Mouse (Mus musculus): ENCODE data around the gene Aebp1.

Gene Aebp1

GRCm38 (mm10) chr11:5861678-5862393 lies at the start of gene Aebp1:
TSS of gene Aebp1 (plus strand) at chr11:5861947.
- DNase-seq (ENCODE audit: low spot score), result peak; percentile 15

DNA sequence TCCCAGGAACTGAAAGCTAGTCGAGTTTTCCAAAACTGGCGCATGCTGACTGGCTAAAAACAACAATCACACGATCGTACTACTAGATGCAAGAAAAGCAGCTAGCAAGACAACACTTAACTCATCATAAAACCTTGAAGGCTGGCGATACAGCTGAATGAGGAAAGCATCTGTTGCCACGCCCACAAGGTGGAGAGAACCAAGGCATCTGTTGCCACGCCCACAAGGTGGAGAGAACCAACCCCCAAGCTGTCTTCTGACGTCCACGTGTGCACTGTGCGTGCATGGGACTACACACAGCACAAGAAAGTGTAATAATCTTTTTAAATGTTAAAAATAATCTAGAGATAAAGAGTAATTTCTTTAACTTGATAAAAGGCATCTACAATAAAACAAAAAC lies 48.4 kb upstream of the Aebp1 start:
- no peak for DNase-seq (ENCODE audit: low spot score)

DNA sequence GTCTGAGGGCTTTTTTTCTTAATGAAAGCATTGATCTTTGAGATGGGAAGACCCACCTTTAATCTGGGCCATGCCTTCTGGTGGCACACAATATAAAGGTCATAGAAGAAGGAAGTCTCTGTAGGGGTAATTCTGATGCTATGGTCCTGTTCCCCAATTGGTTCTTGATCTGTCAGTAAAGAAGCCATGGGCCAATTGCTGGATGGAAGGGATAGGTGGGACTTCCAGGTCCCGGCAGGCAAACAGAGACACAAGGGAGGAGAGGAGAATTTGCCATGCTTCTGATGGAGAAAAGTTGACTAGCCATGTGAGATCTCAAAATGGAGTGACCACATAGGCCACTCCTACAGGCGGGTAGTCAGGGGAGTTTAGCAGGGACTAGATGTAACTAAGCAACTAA lies 42.5 kb upstream of the Aebp1 start:
- no peak for DNase-seq (ENCODE audit: low spot score)

DNA sequence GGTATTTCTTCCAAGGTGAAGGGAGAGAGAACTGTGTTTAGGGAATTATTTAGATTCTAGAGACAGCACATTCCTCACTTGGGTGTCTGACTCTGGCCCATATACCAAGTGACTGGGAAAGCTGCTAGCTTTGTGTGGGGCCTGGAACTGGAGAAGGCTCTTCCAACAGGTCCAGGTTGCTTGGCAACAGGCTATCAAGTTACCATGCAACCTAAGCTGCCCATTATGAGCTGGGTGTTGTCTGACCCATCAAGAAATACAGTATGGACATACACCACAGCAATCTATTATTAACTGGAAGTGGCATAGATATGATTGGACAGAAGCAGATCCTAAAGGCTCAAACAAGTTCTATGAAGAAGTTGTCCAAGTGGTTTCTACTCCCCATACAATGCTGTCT lies 36.3 kb upstream of the Aebp1 start:
- no peak for DNase-seq (ENCODE audit: low spot score)

DNA sequence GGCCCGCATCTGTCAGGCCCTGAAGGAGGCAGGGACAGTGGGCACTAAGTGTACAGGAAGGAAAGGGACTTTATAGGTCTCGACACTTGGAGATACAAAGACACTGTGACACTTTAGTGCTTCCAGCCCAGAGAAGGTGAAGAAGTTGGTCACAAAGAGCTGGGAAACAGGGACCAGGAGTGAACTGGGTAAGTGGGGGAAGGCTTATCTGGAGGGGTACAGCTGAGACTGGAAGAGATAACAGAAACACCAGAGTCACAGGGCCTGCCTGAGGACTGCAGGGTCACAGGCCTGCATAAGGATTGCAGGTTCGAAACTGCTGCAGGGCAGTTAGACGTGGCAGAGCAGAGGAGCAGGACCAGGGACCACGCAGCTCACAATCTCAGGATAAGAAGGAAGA lies 33.8 kb upstream of the Aebp1 start:
- DNase-seq (ENCODE audit: low spot score), result no peak

GRCm38 (mm10) chr11:5828509-5829191 lies 33.1 kb upstream of the Aebp1 start:
- no peak for DNase-seq (ENCODE audit: low spot score)

- DNase-seq (ENCODE audit: low spot score), result no peak
Observed at GRCm38 (mm10) chr11:5829327-5829726, 32.4 kb upstream of the Aebp1 start.

DNA sequence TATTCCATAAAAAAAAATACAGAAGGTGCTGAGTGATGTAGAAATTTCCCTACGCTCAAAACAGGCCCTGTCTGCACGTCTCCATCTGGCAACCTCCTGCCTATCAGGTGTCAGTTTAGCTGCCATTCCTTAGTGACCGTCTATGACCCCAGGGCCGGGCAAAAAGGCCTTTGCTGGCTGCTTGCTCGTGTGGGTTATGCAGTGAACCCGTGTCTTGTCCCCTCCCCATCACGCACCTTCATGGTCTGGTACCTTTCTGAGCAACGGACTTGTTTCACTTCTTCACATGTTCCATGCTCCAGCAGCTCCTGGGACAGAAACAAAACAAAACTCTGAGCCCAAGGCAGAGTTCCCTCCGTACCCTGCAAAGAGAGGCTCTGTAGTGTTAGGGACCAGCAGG lies 27.2 kb upstream of the Aebp1 start:
- DNase-seq (ENCODE audit: low spot score), result no peak

DNA sequence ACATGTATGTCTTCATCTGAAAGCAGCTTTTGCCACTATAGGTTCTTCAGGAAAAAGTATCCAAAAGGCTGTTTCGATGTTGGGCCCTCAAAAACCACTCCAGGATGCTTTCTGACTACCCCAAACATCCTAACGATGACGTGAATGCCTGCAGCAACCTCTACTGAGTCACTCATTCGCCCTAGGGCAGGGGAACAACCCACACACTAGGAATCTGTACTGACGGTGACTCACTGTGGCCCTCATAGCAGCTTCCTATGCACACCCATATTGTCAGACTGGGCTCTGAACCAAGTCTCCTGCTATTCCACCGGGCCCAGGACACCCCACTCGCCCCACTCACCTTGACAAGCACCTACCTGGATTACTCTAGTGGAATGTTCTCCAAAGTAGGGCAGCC lies 26.7 kb upstream of the Aebp1 start:
- DNase-seq (ENCODE audit: low spot score), result no peak

- no peak for DNase-seq (ENCODE audit: low spot score)
Observed at GRCm38 (mm10) chr11:5836126-5836525, 25.6 kb upstream of the Aebp1 start.

- peak; percentile 87 for DNase-seq (ENCODE audit: low spot score)
Observed at GRCm38 (mm10) chr11:5837251-5838246, 24.2 kb upstream of the Aebp1 start, which contains the start of gene Polm. TSS of gene Polm (minus strand) at chr11:5838016.

DNA sequence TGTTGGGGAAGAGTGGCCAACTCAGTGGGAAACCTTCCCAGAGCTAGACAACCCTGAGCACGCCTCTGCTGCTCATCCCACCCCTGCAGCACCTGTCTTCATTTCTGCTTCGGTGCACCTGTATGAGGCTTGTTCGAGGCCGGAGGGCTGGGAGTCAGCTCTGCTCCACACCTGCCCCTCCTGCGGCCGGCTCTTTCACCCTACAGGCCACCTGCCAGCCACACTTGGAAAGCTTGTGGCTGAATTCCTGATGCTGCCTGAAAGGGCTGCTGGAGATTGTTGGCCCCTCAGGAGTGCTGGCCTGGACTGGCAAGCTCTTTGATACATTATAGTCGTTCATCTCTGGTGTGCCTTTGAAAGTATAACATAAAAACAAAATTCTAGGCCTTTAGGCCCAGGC lies 21.4 kb upstream of the Aebp1 start:
- DNase-seq (ENCODE audit: low spot score), result no peak

DNA sequence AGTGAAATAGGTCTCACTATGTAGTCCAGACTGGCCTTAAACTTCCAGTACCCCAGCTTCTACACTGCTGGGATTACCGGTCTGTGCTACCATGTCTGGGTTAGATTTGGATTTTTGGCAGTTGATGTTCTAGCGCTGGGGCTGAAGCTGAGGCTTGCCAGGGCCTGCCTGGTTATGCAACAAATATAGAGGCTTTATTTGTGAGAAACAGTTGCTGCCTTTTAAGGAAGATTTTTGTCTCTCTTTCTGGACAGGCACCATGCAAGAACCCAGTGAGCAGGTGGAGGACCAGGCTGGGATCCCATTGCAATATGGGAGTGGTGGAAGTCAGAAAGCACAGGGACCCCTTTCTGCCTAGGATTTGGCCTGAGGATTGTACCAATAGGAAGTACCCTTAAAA lies 20.0 kb upstream of the Aebp1 start:
- DNase-seq (ENCODE audit: low spot score), result no peak

DNA sequence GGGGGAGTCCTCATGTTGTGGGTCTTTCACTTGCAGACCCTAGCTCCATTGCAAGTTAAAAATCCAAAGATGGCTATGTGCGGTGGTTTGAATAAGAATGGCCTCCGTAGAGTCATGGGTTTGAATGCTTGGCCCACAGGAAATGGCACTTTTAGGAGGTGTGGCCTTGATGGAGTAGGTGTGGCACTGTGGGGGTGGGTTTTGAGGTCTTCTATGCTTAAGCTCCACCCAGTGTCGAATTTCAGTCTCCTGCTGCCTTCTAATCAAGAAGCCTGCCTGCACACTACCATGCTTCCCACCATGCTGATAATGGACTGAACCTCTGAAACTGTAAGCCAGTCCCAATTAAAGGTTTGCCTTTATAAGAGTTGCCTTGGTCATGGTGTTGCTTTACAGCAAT lies 18.6 kb upstream of the Aebp1 start:
- no peak for DNase-seq (ENCODE audit: low spot score)

- no peak for DNase-seq (ENCODE audit: low spot score)
Observed at GRCm38 (mm10) chr11:5846639-5847345, 15.0 kb upstream of the Aebp1 start.

- no peak for DNase-seq (ENCODE audit: low spot score)
Observed at GRCm38 (mm10) chr11:5848741-5849140, 13.0 kb upstream of the Aebp1 start.

DNA sequence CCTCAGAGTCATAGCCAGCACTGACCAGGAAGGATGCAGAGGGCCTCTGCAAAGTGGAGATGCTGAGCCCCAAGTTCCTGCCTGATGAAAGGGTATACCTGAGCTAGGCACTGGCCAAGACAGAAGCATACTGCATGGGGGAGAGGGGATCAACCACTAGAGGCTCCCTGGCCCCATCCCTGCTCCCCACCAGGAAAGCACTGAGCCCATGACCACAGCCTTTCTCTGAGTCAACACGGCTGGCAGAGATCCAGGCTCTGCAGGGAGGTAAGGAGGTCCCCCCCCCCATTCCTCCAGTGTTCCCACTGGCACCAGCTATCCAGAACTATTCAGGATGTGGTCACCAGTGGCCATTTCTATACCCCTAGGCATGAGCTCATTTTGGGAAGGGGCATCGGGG lies 12.4 kb upstream of the Aebp1 start:
- DNase-seq (ENCODE audit: low spot score), result no peak

- no peak for DNase-seq (ENCODE audit: low spot score)
Observed at GRCm38 (mm10) chr11:5850452-5850851, 11.3 kb upstream of the Aebp1 start.

DNA sequence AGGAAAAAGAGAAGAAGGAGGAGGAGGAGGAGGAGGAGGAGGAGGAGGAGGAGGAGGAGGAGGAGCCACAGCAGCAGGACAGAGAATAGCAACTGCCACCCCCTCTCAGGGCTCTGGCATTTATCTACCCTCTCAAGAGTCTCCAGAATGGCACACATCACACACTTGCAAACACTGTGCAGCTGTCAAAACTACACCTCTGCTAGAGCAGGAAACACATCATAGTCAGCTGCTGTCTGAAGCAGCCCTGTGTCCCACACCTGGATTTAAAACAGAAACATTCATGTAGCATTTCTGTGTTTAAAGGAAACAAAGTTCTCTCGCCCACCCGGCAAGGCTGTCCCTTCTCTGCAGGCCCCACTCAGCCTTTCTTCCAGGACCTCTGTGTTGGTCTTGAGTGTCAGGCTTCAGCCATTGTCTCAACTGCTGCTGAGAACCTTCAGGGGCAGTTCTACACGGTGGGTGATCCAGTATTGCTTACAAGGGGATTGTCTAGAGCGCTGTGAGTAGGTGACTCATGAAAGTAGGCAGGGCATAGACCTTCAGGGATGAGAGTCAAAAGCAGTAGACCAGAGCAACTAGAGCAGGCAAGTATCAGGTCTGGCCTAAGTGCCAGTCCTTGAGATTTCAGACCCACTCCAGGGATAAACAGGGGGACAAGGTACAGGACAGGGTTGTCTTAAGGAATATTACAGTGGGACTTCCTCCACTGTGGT lies 10.6 kb upstream of the Aebp1 start:
- DNase-seq (ENCODE audit: low spot score), result no peak

DNA sequence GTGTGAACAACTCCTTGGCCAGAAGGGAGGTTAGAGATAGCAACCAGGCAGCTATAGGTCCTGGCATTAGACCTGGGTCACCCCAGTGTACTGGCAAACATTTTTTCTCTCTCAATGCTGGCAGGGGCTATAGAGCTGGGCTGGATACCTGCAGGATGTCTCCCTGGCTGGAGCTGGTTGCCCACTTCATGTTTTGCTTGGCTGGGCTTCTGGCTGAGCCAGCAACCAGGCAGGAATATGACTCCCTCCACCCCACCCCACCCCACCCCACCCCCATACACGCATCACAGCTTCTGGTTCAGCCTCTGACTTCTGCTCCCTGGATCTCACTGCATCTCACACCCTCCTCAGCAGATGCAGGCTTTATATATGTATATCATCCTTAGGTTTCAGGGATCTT lies 9.4 kb upstream of the Aebp1 start:
- DNase-seq (ENCODE audit: low spot score), result no peak

GRCm38 (mm10) chr11:5855481-5855880 lies 6.3 kb upstream of the Aebp1 start:
- DNase-seq (ENCODE audit: low spot score), result no peak
